Mouse (Mus musculus) embryonic facial prominence, embryonic 14.5 days (tissue): ENCODE measurements around the gene Ptprg. TPM values are rescaled to one million over a fixed set of nuclear protein-coding genes. Genes with fewer than 3 reads are reported as not detected.

ENCODE experiments used
- ATAC-seq: fragments of 200-750 bp; cut with Nextera tagmentation; 2 replicates; pipeline ENCODE4 v1.8.0; 2017; ENCODE audit warnings: low read depth, moderate number of reproducible peaks, moderate TSS enrichment
- DNase-seq: peaks from one replicate; pipeline ENCODE4 v3.0.0-alpha.2; 2015; ENCODE audit warnings: low spot score
- H3K27ac ChIP-seq: fragments of 300-500 bp; sonication (generic); replicated peaks from 2 replicates; pipeline ENCODE4 v1.5.1; 2014; ENCODE audit warnings: low read depth, mild to moderate bottlenecking, low read length, moderate library complexity
- H3K27me3 ChIP-seq: fragments of 300-500 bp; sonication (generic); replicated peaks from 2 replicates; pipeline ENCODE4 v1.6.1; 2014; ENCODE audit warnings: low read length; ENCODE audit not compliant: control insufficient read depth, insufficient read depth
- H3K36me3 ChIP-seq: fragments of 300-500 bp; sonication (generic); 2 replicates; pipeline ENCODE4 v1.6.1; 2014; ENCODE audit warnings: low read length, mixed read lengths; ENCODE audit not compliant: control insufficient read depth, insufficient read depth
- H3K4me1 ChIP-seq: fragments of 300-500 bp; sonication (generic); 2 replicates; pipeline ENCODE4 v1.6.1; 2014; ENCODE audit warnings: antibody characterized with exemption, low read length; ENCODE audit not compliant: control insufficient read depth, insufficient read depth
- H3K4me2 ChIP-seq: fragments of 300-500 bp; sonication (generic); 2 replicates; pipeline ENCODE4 v1.6.1; 2014; ENCODE audit warnings: low read depth, mild to moderate bottlenecking, low read length, moderate library complexity, mixed read lengths
- H3K4me3 ChIP-seq: fragments of 300-500 bp; sonication (generic); 2 replicates; pipeline ENCODE4 v1.5.1; 2014; ENCODE audit warnings: low read depth, mild to moderate bottlenecking, low read length
- H3K9ac ChIP-seq: fragments of 300-500 bp; sonication (generic); 2 replicates; pipeline ENCODE4 v1.6.1; 2014; ENCODE audit warnings: low read depth, mild to moderate bottlenecking, low read length, moderate library complexity, mixed read lengths
- H3K9me3 ChIP-seq: fragments of 300-500 bp; sonication (generic); 2 replicates; pipeline ENCODE4 v1.6.1; 2016; ENCODE audit warnings: low read length; ENCODE audit not compliant: control insufficient read depth
- WGBS: fragments of 180-500 bp; shearing (Covaris S2); extraction: QIAGEN DNeasy Blood & Tissue Kit; methylation state at CpG from one replicate; pipeline ENCODE4 v1.1.7; 2014; 5-methylcytosine and 5-hydroxymethylcytosine counted together
- polyA plus RNA-seq: library from polyadenylated mRNA; unstranded; fragments of >200 nt; fragmentation: Nextera tagmentation; extraction: Ambion mirVana; gene quantifications from 2 replicates; pipeline ENCODE4 v1.2.1, GENCODE M21; 2014

Ptprg gene
- polyA plus RNA-seq, 1 experiment from 2014 or later = 23.5 TPM

DNA sequence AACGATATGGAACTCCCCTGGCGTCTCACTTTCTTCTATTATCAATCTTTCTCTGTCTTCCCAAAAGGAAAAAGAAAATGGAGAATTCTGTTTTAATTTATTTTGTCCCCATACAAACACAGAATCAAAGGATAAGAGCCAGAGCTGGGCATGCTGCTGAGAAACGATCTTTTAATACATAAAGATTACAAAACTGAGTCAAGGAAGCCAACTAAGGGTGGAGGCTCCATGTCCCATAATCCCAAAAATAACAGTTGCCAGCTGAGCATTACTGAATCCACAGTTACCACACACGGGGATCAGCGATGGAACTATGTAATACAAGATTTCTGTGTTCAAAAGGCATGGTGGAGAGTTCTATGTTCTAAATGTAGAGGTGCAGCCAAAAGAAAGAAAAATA lies 86.0 kb downstream of the Ptprg start:
- no peak for ATAC-seq

DNA sequence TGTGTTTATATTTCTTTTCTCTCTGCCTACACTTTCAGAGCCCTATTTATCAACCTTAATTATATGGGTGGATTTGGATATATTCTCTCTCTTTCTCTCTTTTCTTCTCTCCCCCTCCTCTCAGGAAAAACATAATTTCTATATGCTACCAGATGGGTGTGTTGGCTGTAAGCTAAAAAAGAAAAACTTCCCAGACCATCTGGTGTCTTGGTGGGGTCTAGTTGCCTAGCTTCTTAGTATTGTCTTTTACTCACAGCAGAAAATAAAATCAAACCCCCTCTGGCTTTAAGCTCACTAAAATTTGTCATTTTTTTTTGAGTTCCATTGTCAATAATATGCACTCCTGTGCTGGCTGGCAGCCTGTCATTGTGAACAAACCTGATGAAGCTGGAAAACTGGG lies 87.0 kb downstream of the Ptprg start:
- Histone ChIP-seq H3K36me3 (no peaks in the 10 kb centered on the region), H3K9me3 (no peaks in the 10 kb centered on the region), H3K4me3 (no peak overlapping the region), H3K9ac (no peak overlapping the region), H3K4me1 (no peaks in the 10 kb centered on the region), H3K27ac (no peak overlapping the region), H3K4me2 (no peak overlapping the region), H3K27me3 (no peaks in the 10 kb centered on the region)
- ATAC-seq (no peak), DNase-seq (no peak)

More for the DNA sequence above, 86.0 kb downstream of the Ptprg start:
- no peak overlapping the region for H3K9ac ChIP-seq
- H3K9me3 ChIP-seq = no peaks in the 10 kb centered on the region
- no peak for DNase-seq
- no peak overlapping the region for H3K4me2 ChIP-seq
- no peak overlapping the region for H3K27ac ChIP-seq
- no peaks in the 10 kb centered on the region for H3K36me3 ChIP-seq
- H3K27me3 ChIP-seq = no peaks in the 10 kb centered on the region
- no peak overlapping the region for H3K4me3 ChIP-seq
- no peaks in the 10 kb centered on the region for H3K4me1 ChIP-seq
- 79% methylated on average over 5 of the region's 5 CpGs for WGBS

DNA sequence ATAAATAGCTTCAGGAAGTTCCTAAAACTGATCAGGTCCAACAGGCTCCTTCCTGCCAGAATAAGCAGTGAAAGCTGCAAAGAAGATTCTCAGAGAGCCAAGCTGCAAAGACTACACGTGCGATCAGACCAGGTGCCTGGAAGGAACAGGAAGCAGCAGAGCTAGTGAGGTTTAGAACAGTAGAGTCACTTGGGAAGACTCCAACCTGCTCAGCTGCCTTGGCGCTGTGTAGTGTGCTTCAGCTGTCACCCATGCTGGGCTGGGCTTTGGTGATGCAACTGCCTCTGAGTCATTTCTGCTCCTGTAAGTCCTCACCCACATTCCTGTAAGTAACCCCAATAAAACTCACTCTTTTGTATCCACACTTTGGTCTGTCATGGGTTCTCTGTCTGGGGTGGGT lies 87.7 kb downstream of the Ptprg start:
- no peaks in the 10 kb centered on the region for H3K9me3 ChIP-seq
- 0 out of 2 replicates have a peak, but pooled peaks have one; percentile 33 for ATAC-seq
- H3K9ac ChIP-seq = no peak overlapping the region
- H3K27ac ChIP-seq = no peak overlapping the region
- no peak overlapping the region for H3K4me3 ChIP-seq
- H3K36me3 ChIP-seq = no peaks in the 10 kb centered on the region
- H3K4me1 ChIP-seq = no peaks in the 10 kb centered on the region
- WGBS = 82% methylated on average over 3 of the region's 3 CpGs
- DNase-seq = no peak
- no peaks in the 10 kb centered on the region for H3K27me3 ChIP-seq
- no peak overlapping the region for H3K4me2 ChIP-seq

DNA sequence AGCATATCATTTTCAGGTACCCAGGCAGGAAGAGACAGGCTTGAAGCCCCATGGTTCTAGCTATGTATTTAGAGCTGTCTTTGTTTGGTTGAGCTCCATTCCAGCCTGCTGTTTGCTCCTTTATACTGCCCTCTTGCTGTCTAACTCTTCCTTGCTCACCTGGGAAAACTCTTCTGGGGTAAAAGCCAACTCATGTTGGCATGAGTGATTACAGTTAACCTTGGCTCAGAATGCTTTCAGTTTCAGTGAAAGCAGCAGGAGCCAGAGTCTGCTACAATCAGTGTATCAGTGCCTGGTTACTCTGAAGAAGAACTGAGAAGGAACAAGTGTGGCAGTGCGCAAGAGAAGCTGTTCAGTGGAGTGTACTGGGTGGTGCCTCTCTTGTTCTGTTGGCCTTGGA lies 89.6 kb downstream of the Ptprg start:
- 95% methylated on average over 1 of the region's 1 CpGs for WGBS
- H3K27me3 ChIP-seq = no peaks in the 10 kb centered on the region
- ATAC-seq = no peak

DNA sequence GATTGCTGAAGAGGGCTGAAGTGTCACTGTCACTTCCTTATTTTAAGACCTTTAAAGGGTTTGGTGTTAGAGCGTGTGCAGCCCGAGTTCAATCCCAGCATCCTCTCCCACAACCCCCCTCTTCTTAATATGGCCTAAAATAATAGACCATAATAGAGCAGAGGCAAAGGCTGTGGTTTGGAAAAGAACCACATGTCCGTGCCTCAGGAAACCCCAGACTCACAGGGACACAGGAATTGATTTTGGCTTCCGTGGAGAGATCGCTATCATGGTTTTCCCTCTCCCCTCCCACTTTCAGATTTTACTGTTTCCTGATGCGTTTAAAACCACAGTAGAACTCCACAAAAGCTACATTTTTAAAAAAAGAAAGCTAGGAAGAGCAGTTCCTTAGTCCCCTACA lies 104.0 kb downstream of the Ptprg start:
- peak; percentile 53; the same call in 1 of the 2 replicates for ATAC-seq
- WGBS = 34% methylated on average over 6 of the region's 6 CpGs

More for the DNA sequence above, 89.6 kb downstream of the Ptprg start:
- no peak overlapping the region for H3K4me2 ChIP-seq
- no peaks in the 10 kb centered on the region for H3K4me1 ChIP-seq
- DNase-seq = no peak
- no peaks in the 10 kb centered on the region for H3K9me3 ChIP-seq
- no peak overlapping the region for H3K4me3 ChIP-seq
- no peak overlapping the region for H3K9ac ChIP-seq
- no peak overlapping the region for H3K27ac ChIP-seq
- H3K36me3 ChIP-seq = no peaks in the 10 kb centered on the region

DNA sequence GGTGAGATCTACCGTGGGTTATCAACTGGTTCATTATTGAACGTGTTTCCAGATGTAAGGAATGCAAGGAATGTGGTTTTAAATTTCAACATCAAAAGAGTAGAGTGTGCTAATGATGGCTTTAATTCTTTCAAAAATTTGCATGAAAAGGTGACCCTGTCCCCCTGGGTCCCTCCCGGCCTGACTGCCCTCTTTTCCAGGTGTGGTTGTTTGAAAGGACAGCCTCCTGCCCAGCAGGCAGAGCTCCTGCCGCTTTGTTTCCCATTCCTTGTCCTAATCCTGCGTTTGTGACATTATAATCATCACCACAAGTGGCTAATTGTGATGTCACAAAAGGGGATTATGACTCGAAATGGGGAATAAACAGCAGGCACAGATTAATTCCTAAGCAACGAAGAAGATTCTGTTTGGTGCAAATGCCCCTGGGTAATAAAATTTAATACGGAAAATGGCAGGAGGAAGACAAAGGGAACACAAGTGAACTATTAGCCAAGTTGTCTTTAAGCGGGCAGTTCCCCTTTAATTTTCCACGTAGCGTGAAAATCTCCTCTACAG lies 110.4 kb downstream of the Ptprg start:
- H3K4me1 ChIP-seq = peaks cover 26% of the 10 kb centered on the region
- 22% methylated on average over 11 of the region's 11 CpGs for WGBS
- H3K9me3 ChIP-seq = no peaks in the 10 kb centered on the region
- H3K4me3 ChIP-seq = no peak overlapping the region
- no peak overlapping the region for H3K27ac ChIP-seq
- no peak overlapping the region for H3K9ac ChIP-seq
- H3K36me3 ChIP-seq = no peaks in the 10 kb centered on the region
- H3K4me2 ChIP-seq = no peak overlapping the region
- H3K27me3 ChIP-seq = no peaks in the 10 kb centered on the region
- ATAC-seq = no peak
- DNase-seq = no peak

More for the DNA sequence above, 104.0 kb downstream of the Ptprg start:
- Histone ChIP-seq H3K4me2 (no peak overlapping the region), H3K27ac (no peak overlapping the region), H3K4me3 (no peak overlapping the region), H3K36me3 (no peaks in the 10 kb centered on the region), H3K27me3 (no peaks in the 10 kb centered on the region), H3K9ac (no peak overlapping the region), H3K9me3 (no peaks in the 10 kb centered on the region), H3K4me1 (peaks cover 15% of the 10 kb centered on the region)
- peak; percentile 72 for DNase-seq

DNA sequence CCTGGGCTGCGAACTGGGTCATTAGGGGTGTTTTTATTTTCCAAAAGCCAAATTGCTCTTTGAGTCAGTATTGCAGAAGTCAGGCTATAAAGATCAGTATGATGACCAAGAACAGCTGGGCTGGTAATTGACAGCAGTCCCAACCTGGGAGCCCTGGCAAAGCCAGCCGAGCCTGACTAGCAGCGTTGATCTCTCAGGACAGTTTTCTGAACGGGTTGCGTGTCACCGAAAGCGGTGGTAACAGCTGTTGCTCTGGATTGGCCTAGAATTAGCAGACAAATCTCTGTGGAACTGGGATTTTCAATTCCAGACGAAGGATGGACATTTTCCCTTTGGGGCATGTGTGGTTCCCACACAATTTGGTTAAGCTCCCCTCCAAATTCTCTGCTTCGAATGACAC lies 111.0 kb downstream of the Ptprg start:
- ATAC-seq (no peak), DNase-seq (peak; percentile 61)
- WGBS = 23% methylated on average over 9 of the region's 9 CpGs
- no peaks in the 10 kb centered on the region for H3K36me3 ChIP-seq
- H3K4me3 ChIP-seq = no peak overlapping the region
- H3K9me3 ChIP-seq = no peaks in the 10 kb centered on the region
- no peaks in the 10 kb centered on the region for H3K27me3 ChIP-seq
- H3K4me2 ChIP-seq = no peak overlapping the region; the same call in 1 of the 2 replicates
- H3K9ac ChIP-seq = no peak overlapping the region
- H3K27ac ChIP-seq = no peak overlapping the region
- peaks cover 26% of the 10 kb centered on the region for H3K4me1 ChIP-seq

DNA sequence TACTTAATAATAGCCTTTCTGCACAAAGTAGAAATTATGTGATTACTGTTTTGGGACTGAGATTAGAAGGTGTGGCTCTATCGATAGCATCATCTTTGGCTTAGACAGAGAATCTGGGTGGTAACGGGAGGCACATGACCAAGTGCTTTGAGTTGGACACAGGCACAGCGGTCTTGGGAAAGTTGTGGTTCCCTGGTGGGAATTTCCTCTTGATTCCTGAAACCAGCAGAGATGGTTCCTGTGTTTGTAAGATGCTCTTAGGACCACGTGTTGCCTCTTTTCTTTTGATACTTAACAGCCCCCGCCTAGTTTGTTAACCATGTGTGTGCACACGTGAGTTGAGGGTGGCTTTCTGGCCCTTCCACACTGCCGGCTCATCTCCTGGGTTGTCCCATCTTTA lies 111.7 kb downstream of the Ptprg start:
- no peak for DNase-seq
- Histone ChIP-seq H3K27ac (no peak overlapping the region), H3K9ac (no peak overlapping the region), H3K4me2 (no peak overlapping the region), H3K36me3 (no peaks in the 10 kb centered on the region), H3K4me1 (peaks cover 26% of the 10 kb centered on the region), H3K4me3 (no peak overlapping the region), H3K27me3 (no peaks in the 10 kb centered on the region), H3K9me3 (no peaks in the 10 kb centered on the region)
- ATAC-seq = no peak
- 52% methylated on average over 7 of the region's 7 CpGs for WGBS

DNA sequence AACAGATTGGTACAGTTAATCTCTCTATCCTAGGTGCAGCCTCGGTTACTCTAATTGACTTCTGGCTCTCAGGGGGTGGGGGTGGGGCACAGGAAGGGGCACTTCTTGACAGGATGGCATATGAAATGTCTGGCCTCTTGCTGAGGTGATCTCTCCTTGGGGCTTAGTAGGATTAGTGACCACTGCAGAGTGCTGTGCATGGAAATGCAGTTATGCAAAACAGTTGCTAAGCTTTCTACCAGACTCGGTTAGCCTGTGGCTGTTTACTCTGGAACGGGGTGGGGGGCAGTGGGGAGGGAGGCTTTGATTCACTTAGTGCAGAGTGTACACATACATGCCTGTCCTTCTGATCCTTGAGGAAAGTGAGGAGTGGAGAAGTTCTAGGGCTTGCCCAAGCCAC lies 114.4 kb downstream of the Ptprg start:
- Histone ChIP-seq H3K4me2 (no peak overlapping the region), H3K36me3 (no peaks in the 10 kb centered on the region), H3K27ac (no peak overlapping the region), H3K27me3 (no peaks in the 10 kb centered on the region), H3K4me3 (no peak overlapping the region), H3K9ac (no peak overlapping the region), H3K9me3 (no peaks in the 10 kb centered on the region), H3K4me1 (peaks cover 30% of the 10 kb centered on the region)
- DNase-seq (no peak), ATAC-seq (no peak)
- 7% methylated on average over 3 of the region's 3 CpGs for WGBS
